Mouse (Mus musculus) erythroblast, embryonic 14.5 days (primary cell): ENCODE results near the gene Csgalnact2.

Experiments
- GATA1 ChIP-seq: IDR thresholded peaks from 2 replicates; pipeline ENCODE4 v1.6.1; 2012; ENCODE audit warnings: low read length, inconsistent platforms, mixed read lengths
- TAL1 ChIP-seq: IDR thresholded peaks from 3 replicates; pipeline ENCODE4 v1.6.1; 2012; ENCODE audit warnings: low read length, inconsistent platforms, mixed read lengths

DNA sequence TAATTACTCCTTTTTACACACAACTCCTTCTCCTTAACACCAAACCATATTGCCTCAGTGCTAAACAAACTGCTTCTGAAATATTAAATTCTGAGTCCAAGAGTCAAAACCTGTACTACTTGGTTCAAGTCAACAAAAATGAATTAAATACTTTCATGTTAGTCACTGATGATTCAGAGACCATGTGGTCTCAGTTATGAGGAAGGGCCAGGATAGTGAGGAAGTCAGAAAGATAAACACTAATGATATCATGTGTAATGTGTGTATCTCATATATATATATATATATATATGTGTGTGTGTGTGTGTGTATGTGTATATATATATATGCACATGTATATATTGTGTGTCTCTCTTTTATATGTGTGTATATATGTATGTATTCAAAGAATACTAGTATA, 12.4 kb downstream of the Csgalnact2 start:
- TF ChIP-seq GATA1 (no peak), TAL1 (no peak)
